Mouse (Mus musculus) MEL (cell line): ENCODE data around the gene Katnbl1. TPM values are rescaled to one million over a fixed set of nuclear protein-coding genes. Genes with fewer than 3 reads are reported as not detected.

Experiments
- DNase-seq: peaks from one replicate; pipeline ENCODE4 v3.0.0; 2011; ENCODE audit warnings: low read depth, low spot score
- H3K27ac ChIP-seq: 2 replicates; pipeline ENCODE4 v1.5.1; 2012; ENCODE audit warnings: low read depth, mild to moderate bottlenecking, control low read depth, low read length, moderate library complexity; ENCODE audit not compliant: control insufficient read depth
- H3K27me3 ChIP-seq, 2 experiments: fragments of 150-350 bp in 1 of 2; sonication (generic) in 1 of 2; 2 replicates each; pipeline ENCODE4 v1.6.1; 2012; ENCODE audit warnings: low read length in 2 of 2, mild to moderate bottlenecking in 2 of 2, improper control_type of control experiment in 1 of 2, moderate library complexity in 1 of 2; ENCODE audit not compliant: insufficient read depth in 2 of 2, control insufficient read depth in 1 of 2
- H3K36me3 ChIP-seq, 2 experiments: 2 replicates each; pipeline ENCODE4 v1.6.1; 2012 to 2014; ENCODE audit warnings: low read length in 2 of 2, improper control_type of control experiment in 1 of 2, inconsistent platforms in 1 of 2, mild to moderate bottlenecking in 1 of 2; ENCODE audit not compliant: insufficient read depth in 2 of 2, control insufficient read depth in 1 of 2
- H3K4me1 ChIP-seq, 2 experiments: fragments of 150-350 bp in 1 of 2; sonication (generic) in 1 of 2; 2 replicates each; pipeline ENCODE4 v1.6.1; 2012; ENCODE audit warnings: low read length in 2 of 2, improper control_type of control experiment in 1 of 2, mild to moderate bottlenecking in 1 of 2; ENCODE audit not compliant: insufficient read depth in 2 of 2, control insufficient read depth in 1 of 2
- H3K4me3 ChIP-seq, 2 experiments: fragments of 150-350 bp in 1 of 2; sonication (generic) in 1 of 2; 2 replicates each; pipeline ENCODE4 v1.5.1; 2012; ENCODE audit warnings: low read depth in 2 of 2, low read length in 2 of 2, mild to moderate bottlenecking in 2 of 2, moderate library complexity in 2 of 2, control low read depth in 1 of 2, improper control_type of control experiment in 1 of 2; ENCODE audit not compliant: control insufficient read depth in 1 of 2, insufficient read depth in 1 of 2
- H3K79me2 ChIP-seq: 2 replicates; pipeline ENCODE4 v1.6.1; 2012; ENCODE audit warnings: mild to moderate bottlenecking, low read length, moderate library complexity; ENCODE audit not compliant: control insufficient read depth, poor library complexity, insufficient read depth
- H3K9ac ChIP-seq: 2 replicates; pipeline ENCODE4 v1.6.1; 2012; ENCODE audit warnings: low read depth, mild to moderate bottlenecking, control low read depth, low read length, moderate library complexity; ENCODE audit not compliant: control insufficient read depth, poor library complexity, severe bottlenecking
- H3K9me3 ChIP-seq: fragments of 150-350 bp; sonication (generic); replicated peaks from 2 replicates; pipeline ENCODE4 v1.6.1; 2012; ENCODE audit warnings: mild to moderate bottlenecking, low read length, improper control_type of control experiment, moderate library complexity; ENCODE audit not compliant: insufficient read depth
- BHLHE40 ChIP-seq: IDR thresholded peaks from 2 replicates; pipeline ENCODE4 v1.6.1; 2012; ENCODE audit warnings: low read depth, mild to moderate bottlenecking, inconsistent platforms, low read length, improper control_type of control experiment, borderline replicate concordance
- CHD1 ChIP-seq: IDR thresholded peaks from 2 replicates; pipeline ENCODE4 v1.6.1; 2012; ENCODE audit warnings: low read depth, mild to moderate bottlenecking, inconsistent platforms, low read length, improper control_type of control experiment
- CHD2 ChIP-seq: IDR thresholded peaks from 2 replicates; pipeline ENCODE4 v1.6.1; 2011; ENCODE audit warnings: low read length, improper control_type of control experiment
- CTCF ChIP-seq, 3 experiments: IDR thresholded peaks in 2 of 3; conservative IDR thresholded peaks in 1 of 3; 2 replicates each; pipeline ENCODE4 v1.5.1; 2011 to 2012; ENCODE audit warnings: low read length in 3 of 3, low read depth in 2 of 3, mild to moderate bottlenecking in 2 of 3, improper control_type of control experiment in 1 of 3, inconsistent platforms in 1 of 3, mixed read lengths in 1 of 3, moderate library complexity in 1 of 3; ENCODE audit not compliant: control insufficient read depth in 1 of 3, insufficient read depth in 1 of 3, poor library complexity in 1 of 3, severe bottlenecking in 1 of 3
- ELF1 ChIP-seq: IDR thresholded peaks from 2 replicates; pipeline ENCODE4 v1.6.1; 2014; ENCODE audit warnings: low read depth, mild to moderate bottlenecking, inconsistent platforms, low read length, improper control_type of control experiment, moderate library complexity
- EP300 ChIP-seq, 2 experiments: IDR thresholded peaks; 2 replicates each; pipeline ENCODE4 v1.6.1; 2011; ENCODE audit warnings: improper control_type of control experiment in 2 of 2, low read length in 2 of 2, low read depth in 1 of 2, mild to moderate bottlenecking in 1 of 2
- GABPA ChIP-seq: IDR thresholded peaks from 2 replicates; pipeline ENCODE4 v1.6.1; 2012; ENCODE audit warnings: low read depth, mild to moderate bottlenecking, inconsistent platforms, low read length, improper control_type of control experiment, moderate library complexity
- GATA1 ChIP-seq: IDR thresholded peaks from 2 replicates; pipeline ENCODE4 v1.6.1; 2011; ENCODE audit warnings: low read depth, low read length, improper control_type of control experiment
- KAT2A ChIP-seq: conservative IDR thresholded peaks from 2 replicates; pipeline ENCODE4 v1.6.1; 2012; ENCODE audit warnings: low read depth, low read length, improper control_type of control experiment, inconsistent platforms
- MAFK ChIP-seq: IDR thresholded peaks from 2 replicates; pipeline ENCODE4 v1.6.1; 2011; ENCODE audit warnings: low read depth, mild to moderate bottlenecking, low read length, improper control_type of control experiment, borderline replicate concordance
- MAX ChIP-seq: IDR thresholded peaks from 2 replicates; pipeline ENCODE4 v1.6.1; 2011; ENCODE audit warnings: low read length, improper control_type of control experiment
- MEF2A ChIP-seq: IDR thresholded peaks from 2 replicates; pipeline ENCODE4 v1.6.1; 2014; ENCODE audit warnings: low read depth, mild to moderate bottlenecking, inconsistent platforms, low read length, improper control_type of control experiment; ENCODE audit not compliant: poor library complexity, insufficient replicate concordance, severe bottlenecking; ENCODE audit errors: extremely low read depth
- MXI1 ChIP-seq: IDR thresholded peaks from 2 replicates; pipeline ENCODE4 v1.6.1; 2011; ENCODE audit warnings: mild to moderate bottlenecking, low read depth, low read length, improper control_type of control experiment
- MYC ChIP-seq: IDR thresholded peaks from 2 replicates; pipeline ENCODE4 v1.6.1; 2011; ENCODE audit warnings: low read depth, mild to moderate bottlenecking, low read length, improper control_type of control experiment, moderate library complexity
- NELFE ChIP-seq: IDR thresholded peaks from 2 replicates; pipeline ENCODE4 v1.6.1; 2011; ENCODE audit warnings: low read depth, low read length, improper control_type of control experiment
- POLR2A ChIP-seq, 2 experiments: IDR thresholded peaks; 2 replicates each; pipeline ENCODE4 v1.6.1; 2011 to 2012; ENCODE audit warnings: low read length in 2 of 2, mild to moderate bottlenecking in 2 of 2, control low read depth in 1 of 2, improper control_type of control experiment in 1 of 2, low read depth in 1 of 2, moderate library complexity in 1 of 2; ENCODE audit not compliant: control insufficient read depth in 1 of 2, insufficient read depth in 1 of 2, poor library complexity in 1 of 2
- POLR2AphosphoS2 ChIP-seq: IDR thresholded peaks from 2 replicates; pipeline ENCODE4 v1.6.1; 2011; ENCODE audit warnings: low read length, improper control_type of control experiment
- POLR2AphosphoS5 ChIP-seq: IDR thresholded peaks from 2 replicates; pipeline ENCODE4 v1.6.1; 2012; ENCODE audit warnings: low read depth, borderline replicate concordance, mild to moderate bottlenecking, inconsistent platforms, low read length, moderate library complexity, mixed read lengths
- RCOR1 ChIP-seq: IDR thresholded peaks from 2 replicates; pipeline ENCODE4 v1.6.1; 2012; ENCODE audit warnings: low read depth, mild to moderate bottlenecking, inconsistent platforms, low read length, improper control_type of control experiment
- SMC3 ChIP-seq: IDR thresholded peaks from 2 replicates; pipeline ENCODE4 v1.6.1; 2011; ENCODE audit warnings: low read depth, low read length, improper control_type of control experiment
- TAL1 ChIP-seq: IDR thresholded peaks from 2 replicates; pipeline ENCODE4 v1.6.1; 2012; ENCODE audit warnings: mild to moderate bottlenecking, inconsistent platforms, low read length, moderate library complexity, mixed read lengths
- TBP ChIP-seq: IDR thresholded peaks from 2 replicates; pipeline ENCODE4 v1.8.0; 2011; ENCODE audit warnings: low read depth, low read length, improper control_type of control experiment
- TCF12 ChIP-seq: IDR thresholded peaks from 2 replicates; pipeline ENCODE4 v1.6.1; 2014; ENCODE audit warnings: low read depth, mild to moderate bottlenecking, inconsistent platforms, low read length, improper control_type of control experiment, moderate library complexity
- UBTF ChIP-seq: IDR thresholded peaks from 2 replicates; pipeline ENCODE4 v1.6.1; 2012; ENCODE audit warnings: low read depth, mild to moderate bottlenecking, inconsistent platforms, low read length, improper control_type of control experiment, moderate library complexity, borderline replicate concordance; ENCODE audit not compliant: insufficient read depth
- USF1 ChIP-seq: IDR thresholded peaks from 2 replicates; pipeline ENCODE4 v1.6.1; 2014; ENCODE audit warnings: low read depth, mild to moderate bottlenecking, inconsistent platforms, low read length, improper control_type of control experiment, moderate library complexity
- ZKSCAN1 ChIP-seq: IDR thresholded peaks from 2 replicates; pipeline ENCODE4 v1.6.1; 2012; ENCODE audit warnings: low read depth, mild to moderate bottlenecking, inconsistent platforms, low read length, improper control_type of control experiment, moderate library complexity
- ZMIZ1 ChIP-seq: IDR thresholded peaks from 2 replicates; pipeline ENCODE4 v1.6.1; 2012; ENCODE audit warnings: low read depth, mild to moderate bottlenecking, inconsistent platforms, low read length, improper control_type of control experiment, moderate library complexity
- ZNF384 ChIP-seq: IDR thresholded peaks from 2 replicates; pipeline ENCODE4 v1.6.1; 2012; ENCODE audit warnings: low read depth, mild to moderate bottlenecking, inconsistent platforms, low read length, improper control_type of control experiment
- polyA plus RNA-seq, 2 experiments: library from polyadenylated mRNA; stranded (reverse) in 1 of 2; unstranded in 1 of 2; fragments of >175 nt in 1 of 2; fragments of >200 nt in 1 of 2; gene quantifications; 2 replicates each; pipeline versions ENCODE4 v1.2.1 to v1.2.4; 2012; ENCODE audit warnings: low replicate concordance in 2 of 2, low read depth in 1 of 2; ENCODE audit not compliant: insufficient read length in 2 of 2, insufficient read depth in 1 of 2, missing spikeins in 1 of 2
- total RNA-seq: library from RNA; depleted of rRNA; stranded (reverse); fragments of 300-350 nt; gene quantifications from 2 replicates; pipeline ENCODE4 v1.2.3, GENCODE M21; 2012

Gene Katnbl1
- total and polyA plus RNA-seq, 3 experiments = 12.6 to 16.6 TPM; not detected in 1

DNA sequence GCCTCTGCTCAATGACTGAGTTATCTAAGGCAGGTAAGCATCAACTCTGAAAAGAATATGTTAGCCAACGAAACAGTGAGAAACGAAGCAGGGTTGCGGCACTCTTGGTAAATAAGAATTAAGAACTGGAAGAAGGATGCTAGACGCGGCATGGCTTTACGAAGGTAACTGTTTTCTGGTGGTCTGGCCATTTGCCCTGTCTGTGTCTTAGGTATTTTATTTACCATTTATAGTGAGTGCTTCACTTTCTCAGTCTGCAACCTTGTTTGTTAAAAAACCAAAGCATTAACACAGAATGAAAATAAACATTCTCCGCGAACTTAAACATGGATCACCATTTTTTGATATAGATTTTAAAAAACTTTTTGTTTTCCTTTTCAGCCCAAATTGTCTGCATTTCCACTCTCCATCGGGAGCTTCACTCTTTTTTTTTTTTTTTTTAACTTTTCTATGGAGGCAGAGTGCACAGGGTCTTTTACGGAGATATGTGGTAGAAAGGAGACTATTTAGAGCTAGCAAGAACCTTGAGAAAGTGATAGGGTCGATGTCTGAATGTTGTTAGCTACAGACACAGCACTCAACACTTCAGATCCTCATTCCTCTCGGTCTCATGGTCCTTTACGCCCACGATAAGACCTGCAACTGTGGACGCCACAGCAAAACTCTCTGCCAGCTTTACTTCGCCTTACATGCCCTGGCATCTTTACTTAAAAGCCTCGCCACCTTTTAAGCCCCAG lies 75.3 kb downstream of the Katnbl1 start:
- H3K27ac ChIP-seq = peak overlapping the region; percentile 72
- H3K9me3 ChIP-seq = no peaks in the 10 kb centered on the region
- H3K4me3 ChIP-seq = peak overlapping the region; percentile 71 to 97
- DNase-seq = peak; percentile 53
- peaks cover 0 to 39% of the 10 kb centered on the region in 2 experiments; a peak in 2 of 4 replicates for H3K36me3 ChIP-seq
- H3K4me1 ChIP-seq = peaks cover 21 to 26% of the 10 kb centered on the region in 2 experiments
- no peak for TF ChIP-seq SMC3
- no peak for TF ChIP-seq KAT2A
- TF ChIP-seq ELF1 = no peak
- no peak for TF ChIP-seq POLR2AphosphoS2
- TF ChIP-seq RCOR1 = peak; percentile 45; the same call in 1 of the 2 replicates
- TF ChIP-seq POLR2AphosphoS5 = peak; percentile 34; the same call in 1 of the 2 replicates
- TF ChIP-seq CHD1 = peak; percentile 90
- 0 out of 2 replicates have a peak, but pooled peaks have one; percentile 26 for TF ChIP-seq GATA1
- H3K79me2 ChIP-seq = peaks cover 36% of the 10 kb centered on the region
- no peaks in the 10 kb centered on the region for H3K27me3 ChIP-seq
- H3K9ac ChIP-seq = peak overlapping the region; percentile 80

DNA sequence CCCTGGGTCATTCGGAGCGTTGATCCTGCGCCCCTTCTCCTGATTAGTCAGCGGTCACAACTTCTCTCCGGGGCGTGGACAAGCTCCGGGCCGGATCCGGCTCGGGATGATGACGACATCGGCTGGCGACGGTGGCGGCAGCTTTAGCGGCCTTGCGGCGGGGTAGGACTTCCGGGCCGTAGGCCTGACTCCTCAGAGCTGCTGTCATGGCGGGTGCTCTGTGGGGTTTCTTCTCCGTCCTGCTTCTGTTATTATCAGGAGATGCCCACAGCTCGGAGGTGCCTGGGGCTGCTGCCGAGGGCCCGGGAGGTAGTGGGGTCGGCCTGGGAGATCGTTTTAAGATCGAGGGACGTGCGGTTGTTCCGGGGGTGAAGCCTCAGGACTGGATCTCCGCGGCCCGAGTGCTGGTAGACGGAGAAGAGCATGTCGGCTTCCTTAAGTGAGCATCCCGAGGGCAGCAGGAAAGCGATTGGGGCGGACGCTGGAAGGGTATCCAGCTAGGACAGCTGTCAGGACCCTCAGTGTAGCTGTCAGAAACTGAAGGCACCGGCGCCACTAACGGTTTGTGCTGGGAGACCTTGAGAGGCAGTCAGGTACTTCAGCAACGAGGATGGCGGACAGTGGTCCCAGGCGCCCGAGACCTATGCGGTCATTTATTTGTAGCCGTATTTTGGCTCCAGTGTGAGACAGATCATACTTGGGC lies 76.0 kb downstream of the Katnbl1 start, which contains the start of gene Emc7:
Gene Emc7 (plus strand): TSS at position 136 of the 703 bp plus-strand sequence.
- no peaks in the 10 kb centered on the region for H3K27me3 ChIP-seq
- H3K9me3 ChIP-seq = no peaks in the 10 kb centered on the region
- H3K4me3 ChIP-seq = peak within 1 kb of the TSS; percentile 77 to 97
- peak within 1 kb of the TSS; percentile 91 for H3K9ac ChIP-seq
- H3K79me2 ChIP-seq = peaks cover 39% of the 10 kb centered on the region
- DNase-seq = peak; percentile 99
- H3K36me3 ChIP-seq = peaks cover 4 to 35% of the 10 kb centered on the region in 2 experiments
- H3K27ac ChIP-seq = peak within 1 kb of the TSS; percentile 72
- H3K4me1 ChIP-seq = peaks cover 18 to 22% of the 10 kb centered on the region in 2 experiments
- TF ChIP-seq TBP (peak; percentile 88), TCF12 (peak; percentile 83), MXI1 (peak; percentile 99), TAL1 (no peak), CTCF (IDR thresholded peaks at IDR 0.05 in 2 of 3, conservative IDR thresholded peaks at IDR 0.05 in 1 of 3; ENCODE audit: control insufficient read depth in 1 of 3, insufficient read depth in 1 of 3, low read depth in 2 of 3, low read length in 3 of 3, poor library complexity in 1 of 3, severe bottlenecking in 1 of 3) (no peak), EP300 (IDR thresholded peaks at IDR 0.05; ENCODE audit: low read depth in 1 of 2, low read length in 2 of 2) (peak in 1 of 2 experiments; percentile 52; a peak in 2 of 4 replicates), USF1 (peak; percentile 52; the same call in 1 of the 2 replicates), ZKSCAN1 (no peak), UBTF (0 out of 2 replicates have a peak, but pooled peaks have one; percentile 23), ZNF384 (no peak), CHD1 (peak; percentile 87; the same call in 1 of the 2 replicates), MEF2A (no peak), CHD2 (no peak), POLR2A (IDR thresholded peaks at IDR 0.05; ENCODE audit: control insufficient read depth in 1 of 2, insufficient read depth in 1 of 2, low read depth in 1 of 2, low read length in 2 of 2, poor library complexity in 1 of 2) (peak; percentile 85 to 99; a peak in 3 of 4 replicates), MYC (peak; percentile 65; the same call in 1 of the 2 replicates), GABPA (no peak), MAFK (no peak), POLR2AphosphoS5 (peak; percentile 9; the same call in 1 of the 2 replicates), POLR2AphosphoS2 (peak; percentile 100), ZMIZ1 (peak; percentile 96), MAX (peak; percentile 85), SMC3 (no peak), BHLHE40 (no peak), NELFE (peak; percentile 99)
